Mouse (Mus musculus) Muller cell, postnatal 12 days (primary cell): ENCODE measurements at regions not wholly inside any gene's neighbourhood (a gene's known extent, or its start where the extent isn't known, plus 50 kb on each side); places are given as distances from the start of the nearest gene placed in this dataset.

Experiments
- DNase-seq: peaks from one replicate; pipeline ENCODE4 v3.0.0-alpha.2; 2015; ENCODE audit errors: inconsistent ontology term

DNA sequence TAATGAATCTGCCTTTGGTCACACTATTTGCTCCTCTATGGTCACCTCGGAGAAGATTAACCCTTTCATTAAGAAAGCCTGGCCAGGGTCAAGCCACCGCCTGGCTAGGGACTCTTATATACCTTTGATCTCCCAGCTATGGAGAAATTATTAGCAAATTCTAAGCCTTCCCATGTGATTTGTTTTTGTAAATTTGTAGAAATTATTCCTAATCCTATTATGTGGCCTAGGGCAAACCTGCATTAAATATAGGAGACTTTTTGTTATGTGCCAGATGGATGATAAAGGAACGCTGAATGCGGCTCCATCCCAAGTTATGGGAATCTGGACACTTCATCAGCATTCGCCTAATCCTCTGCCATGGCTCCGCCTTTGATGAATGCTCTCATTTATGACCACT, 70.4 kb upstream of the Tmco5 start:
- no peak for DNase-seq

DNA sequence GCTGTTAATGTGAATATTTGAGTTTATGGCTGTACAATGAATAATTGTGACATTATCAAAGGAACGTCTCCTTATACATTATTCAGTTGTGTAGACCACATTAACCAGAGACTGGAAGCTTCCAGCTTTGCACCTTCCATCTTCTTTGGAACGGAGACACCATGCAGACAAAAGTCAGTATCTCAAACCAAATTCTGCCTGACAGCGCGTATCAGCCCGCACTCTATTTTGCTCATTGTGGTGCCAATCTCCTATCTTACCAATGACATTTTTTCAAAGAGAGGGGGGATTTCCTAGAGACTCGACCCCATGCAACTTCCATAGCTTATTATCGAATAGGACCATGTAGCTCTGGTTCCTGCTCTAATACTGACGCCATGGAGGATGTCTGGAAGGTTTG, 69.9 kb upstream of the Tmco5 start:
- DNase-seq: no peak

DNA sequence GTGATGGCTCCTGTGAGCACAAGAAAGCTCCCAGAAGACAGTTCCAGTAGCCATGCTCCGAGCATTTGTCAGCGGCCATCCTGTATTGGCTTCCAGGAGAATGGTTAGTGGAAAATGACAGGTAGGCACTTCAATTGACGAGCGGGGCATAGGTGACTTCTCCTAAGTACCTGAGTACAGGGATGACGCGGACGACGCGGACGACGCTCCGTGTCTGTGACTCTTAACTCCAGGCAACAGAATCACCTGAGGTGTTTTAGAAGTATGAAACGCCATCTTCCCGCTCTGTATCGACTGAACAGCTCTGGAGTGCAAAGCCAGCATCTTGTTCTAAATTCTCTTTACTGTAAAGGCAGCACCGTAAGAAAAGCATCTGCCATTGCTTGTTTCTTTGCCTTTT, 68.4 kb upstream of the Tmco5 start:
- DNase-seq: no peak

DNA sequence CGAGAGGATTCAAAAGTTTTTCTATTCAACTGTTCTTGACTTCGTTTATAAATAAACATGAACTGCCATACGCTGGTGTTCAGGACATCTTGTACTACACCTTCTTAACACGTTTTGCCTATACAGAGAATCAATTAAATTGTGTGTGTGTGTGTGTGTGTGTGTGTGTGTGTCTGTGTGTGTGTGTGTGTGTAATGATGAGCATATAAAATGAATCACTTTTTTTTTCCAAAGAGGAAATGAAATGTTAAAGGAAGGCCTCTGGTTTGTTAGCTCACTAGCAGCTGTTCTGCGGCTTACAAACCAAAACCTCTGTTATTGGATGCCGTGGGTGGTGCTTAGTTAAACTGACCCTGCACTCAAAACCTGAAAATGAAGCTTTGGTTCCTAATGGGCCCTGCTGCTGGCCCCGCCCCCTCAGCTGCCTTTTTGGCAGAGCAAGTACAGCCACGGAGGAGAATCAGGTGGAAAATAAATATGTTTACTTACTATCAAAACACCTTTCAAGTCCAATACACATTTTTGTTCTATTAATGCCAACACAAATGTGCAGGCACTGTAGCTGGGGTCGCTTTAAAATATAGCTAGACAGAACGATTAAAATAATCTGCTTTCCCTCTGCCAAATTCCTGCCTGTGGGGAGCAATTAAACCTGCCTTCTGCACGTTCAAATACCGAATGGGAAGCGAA, 65.5 kb upstream of the Tmco5 start:
- DNase-seq: peak; percentile 55

DNA sequence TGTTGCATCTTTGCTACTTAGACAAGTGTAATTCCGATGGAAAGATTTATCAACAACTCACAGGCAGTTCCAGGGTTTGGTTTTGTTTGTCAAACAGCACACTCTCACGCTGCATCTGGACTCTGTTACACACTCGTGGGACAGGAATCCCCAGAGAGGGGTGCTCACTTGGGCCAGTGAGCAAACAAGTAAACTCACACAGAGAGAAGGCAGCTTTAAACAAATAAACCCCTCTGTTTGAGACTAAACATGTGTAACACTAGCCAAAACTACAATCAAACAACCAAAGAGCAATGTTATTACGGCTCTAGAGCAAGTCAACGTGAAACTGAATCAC, 65.0 kb upstream of the Tmco5 start:
- DNase-seq: no peak

DNA sequence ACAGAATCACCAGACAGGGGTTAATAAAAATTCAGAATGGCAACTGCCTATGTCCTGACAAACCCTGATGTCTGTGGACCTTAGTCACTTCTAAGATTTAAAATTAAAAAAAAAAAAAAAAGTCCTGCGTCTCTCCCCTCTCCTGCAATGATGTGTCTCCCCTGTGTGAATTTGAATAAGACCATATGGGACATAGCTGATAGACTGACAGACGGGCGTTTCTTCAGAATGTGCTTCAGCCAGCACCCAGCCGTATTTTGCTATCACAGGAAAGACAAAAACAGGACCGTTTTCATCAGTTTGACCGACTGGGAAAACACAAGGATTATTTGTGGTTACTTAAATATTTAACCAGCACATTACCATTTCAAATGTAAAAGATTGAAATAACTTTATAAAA, 61.4 kb upstream of the Tmco5 start:
- DNase-seq: no peak

DNA sequence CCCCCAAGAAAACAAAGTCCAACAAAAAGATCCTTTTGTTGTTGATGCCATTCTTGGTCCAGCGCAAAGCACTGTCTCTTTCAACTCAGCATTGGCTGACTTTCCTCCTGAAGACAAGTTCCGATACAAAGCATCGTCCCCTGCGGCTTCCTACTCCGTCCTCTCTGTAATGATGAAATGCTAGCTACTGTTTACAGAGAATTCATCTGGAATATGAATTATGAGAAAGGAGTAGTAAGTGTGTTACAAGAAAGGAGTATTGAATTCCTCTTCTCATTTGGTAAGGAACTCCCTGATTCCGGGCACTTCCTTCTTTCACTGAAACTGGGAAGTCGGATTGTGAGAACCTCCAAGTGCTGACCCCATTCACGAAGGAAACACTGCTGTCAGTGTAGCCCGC, 60.9 kb upstream of the Tmco5 start:
- no peak for DNase-seq

DNA sequence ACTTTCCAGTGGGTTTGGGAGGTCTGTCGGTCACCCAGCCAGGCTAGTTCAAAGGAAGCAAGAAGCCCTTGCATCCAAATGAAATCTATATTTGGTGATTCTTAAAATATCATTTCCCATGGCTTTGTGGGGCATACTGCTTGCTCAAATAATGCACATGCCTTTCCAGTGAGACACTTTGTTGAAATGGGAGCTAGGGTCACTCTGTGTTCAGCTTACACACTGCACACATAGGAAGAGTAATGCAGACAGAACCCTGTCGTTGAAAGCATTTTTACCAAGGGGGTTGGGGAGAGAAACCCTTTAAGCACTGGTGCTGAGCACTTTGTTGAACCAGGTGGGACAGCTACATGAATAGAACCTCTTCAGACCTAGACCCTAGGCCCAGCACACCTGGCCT, 59.9 kb upstream of the Tmco5 start:
- peak; percentile 27 for DNase-seq

DNA sequence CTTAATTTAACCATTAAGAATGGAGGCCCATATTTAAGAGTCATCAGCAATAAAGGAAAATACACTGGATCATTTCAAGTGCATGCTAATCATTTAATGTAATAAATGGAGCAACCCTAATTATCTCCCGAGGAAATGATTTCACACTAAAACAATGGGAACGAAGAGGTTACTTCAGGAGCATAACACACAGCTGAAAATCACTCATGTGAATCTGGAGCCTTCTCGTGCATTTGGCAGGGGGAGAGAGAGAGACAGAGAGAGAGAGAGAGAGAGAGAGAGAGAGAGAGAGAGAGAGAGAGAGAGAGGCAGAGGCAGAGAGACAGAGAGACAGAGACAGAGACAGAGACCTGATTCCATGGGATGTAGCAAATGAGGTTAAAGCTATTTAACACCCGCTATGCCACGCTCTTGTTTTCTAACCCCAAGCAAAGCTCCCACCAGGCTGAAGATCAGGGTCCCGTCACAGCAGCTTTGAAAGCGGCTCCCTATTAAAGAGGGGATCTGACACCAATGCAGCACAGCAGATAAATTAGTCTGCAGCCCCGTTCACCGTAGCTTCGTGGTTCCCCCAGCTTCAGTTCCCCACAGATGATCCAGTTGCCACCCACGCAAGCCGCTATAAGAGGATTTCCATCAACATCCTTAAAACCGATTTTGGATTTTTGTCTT, 59.3 kb upstream of the Tmco5 start:
- DNase-seq: peak; percentile 30

DNA sequence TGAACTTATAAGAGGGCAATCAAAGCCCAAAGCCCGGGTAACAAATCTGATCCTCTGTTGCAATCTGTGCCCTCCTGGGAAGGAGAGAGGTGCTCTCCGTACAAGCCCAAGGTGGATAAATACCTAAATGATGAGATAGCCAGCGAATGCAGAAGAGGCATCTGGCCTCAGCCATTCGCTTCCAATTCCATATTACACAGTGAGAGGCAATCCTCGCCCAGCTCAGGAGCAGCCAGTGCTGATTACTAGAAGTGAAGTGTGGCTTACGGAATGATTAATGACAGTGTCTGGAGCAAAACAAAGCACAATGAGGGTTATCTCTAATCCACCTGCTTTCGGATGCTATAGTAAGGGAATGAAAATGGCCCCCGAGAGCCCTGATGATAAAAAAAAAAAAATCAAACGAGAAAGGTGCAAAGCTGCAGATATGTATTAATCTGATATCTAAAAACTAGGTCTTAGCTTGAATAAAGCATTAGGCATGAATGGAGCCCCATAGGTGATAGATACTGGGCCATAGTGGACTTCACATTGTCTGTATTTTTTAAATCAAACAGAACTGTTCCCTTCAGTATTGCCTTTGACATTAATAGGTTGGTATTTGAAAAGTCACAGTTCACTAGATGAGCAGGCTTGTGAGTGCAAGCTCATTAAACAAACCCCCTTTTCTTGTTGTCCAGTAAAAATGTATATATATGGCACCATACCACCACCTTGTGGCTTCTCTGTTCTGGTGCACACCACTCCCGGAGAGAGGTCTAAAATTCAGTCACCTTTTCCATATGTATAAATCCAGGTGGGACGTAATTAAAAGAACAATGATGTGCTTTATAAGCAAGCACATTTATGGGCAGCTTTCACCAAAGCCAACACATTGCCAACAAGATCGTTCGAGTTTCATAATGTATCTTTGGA, 57.4 kb upstream of the Tmco5 start:
- DNase-seq: peak; percentile 20
